Mouse (Mus musculus) limb, embryonic 10.5 days (tissue): ENCODE measurements around the gene Scnn1a. TPM values are rescaled to one million over a fixed set of nuclear protein-coding genes. Genes with fewer than 3 reads are reported as not detected.
"Not testable (repeated sequence)": the region's sequence is repeated elsewhere in the genome, so short reads cannot be mapped to it uniquely, and the experiment has no call there.

Experiments
- DNase-seq: peaks from one replicate; pipeline ENCODE4 v3.0.0-alpha.2; 2017; ENCODE audit warnings: low spot score
- H3K27ac ChIP-seq: fragments of 300-500 bp; sonication (generic); 2 replicates; pipeline ENCODE4 v1.5.1; 2016; ENCODE audit warnings: mild to moderate bottlenecking
- H3K27me3 ChIP-seq: fragments of 300-500 bp; sonication (generic); 2 replicates; pipeline ENCODE4 v1.6.1; 2016; ENCODE audit warnings: low read depth, mild to moderate bottlenecking; ENCODE audit not compliant: poor library complexity, severe bottlenecking
- H3K36me3 ChIP-seq: fragments of 300-500 bp; sonication (generic); 2 replicates; pipeline ENCODE4 v1.6.1; 2016; ENCODE audit warnings: mild to moderate bottlenecking, moderate library complexity
- H3K4me1 ChIP-seq: fragments of 300-500 bp; sonication (generic); 2 replicates; pipeline ENCODE4 v1.6.1; 2016
- H3K4me3 ChIP-seq: fragments of 300-500 bp; sonication (generic); 2 replicates; pipeline ENCODE4 v1.5.1; 2016; ENCODE audit warnings: mild to moderate bottlenecking, moderate library complexity
- H3K9me3 ChIP-seq: fragments of 300-500 bp; sonication (generic); replicated peaks from 2 replicates; pipeline ENCODE4 v1.6.1; 2016; ENCODE audit warnings: mild to moderate bottlenecking
- WGBS: fragments of 180-500 bp; shearing (Covaris S2); methylation state at CpG from one replicate; pipeline ENCODE4 v1.1.7; 2016; 5-methylcytosine and 5-hydroxymethylcytosine counted together
- polyA plus RNA-seq: library from polyadenylated mRNA; unstranded; fragments of >200 nt; fragmentation: Nextera tagmentation; extraction: Ambion mirVana; gene quantifications from 2 replicates; pipeline ENCODE4 v1.2.1, GENCODE M21; 2016

Gene Scnn1a
- polyA plus RNA-seq, 1 experiment from 2014 or later, result 1.6 TPM

DNA sequence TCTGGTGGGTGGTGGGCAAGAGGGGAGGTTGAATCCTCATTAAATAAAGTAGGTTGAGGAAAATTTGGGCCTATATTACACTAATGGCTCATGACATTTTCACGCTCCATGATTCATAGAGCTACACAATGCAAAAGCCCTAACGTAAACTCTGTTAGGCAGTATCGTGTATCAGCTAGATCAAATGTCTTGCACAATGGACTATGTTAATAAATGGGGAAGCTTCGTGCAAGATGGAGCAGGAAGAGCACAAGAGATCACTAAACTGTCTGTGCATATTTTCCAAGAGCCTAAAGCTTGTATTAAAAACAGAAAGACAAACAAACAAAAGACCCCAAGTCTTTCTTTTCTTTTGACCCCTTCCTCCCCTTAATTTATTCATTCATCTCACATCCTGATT, 26.4 kb upstream of the Scnn1a start:
- no peak overlapping the region for H3K27ac ChIP-seq
- no peak overlapping the region for H3K4me3 ChIP-seq
- no peaks in the 10 kb centered on the region for H3K27me3 ChIP-seq
- H3K4me1 ChIP-seq, result no peaks in the 10 kb centered on the region
- H3K9me3 ChIP-seq, result no peaks in the 10 kb centered on the region
- no peak for DNase-seq
- H3K36me3 ChIP-seq, result no peaks in the 10 kb centered on the region
- WGBS, result 95% methylated on average over 4 of the region's 4 CpGs

DNA sequence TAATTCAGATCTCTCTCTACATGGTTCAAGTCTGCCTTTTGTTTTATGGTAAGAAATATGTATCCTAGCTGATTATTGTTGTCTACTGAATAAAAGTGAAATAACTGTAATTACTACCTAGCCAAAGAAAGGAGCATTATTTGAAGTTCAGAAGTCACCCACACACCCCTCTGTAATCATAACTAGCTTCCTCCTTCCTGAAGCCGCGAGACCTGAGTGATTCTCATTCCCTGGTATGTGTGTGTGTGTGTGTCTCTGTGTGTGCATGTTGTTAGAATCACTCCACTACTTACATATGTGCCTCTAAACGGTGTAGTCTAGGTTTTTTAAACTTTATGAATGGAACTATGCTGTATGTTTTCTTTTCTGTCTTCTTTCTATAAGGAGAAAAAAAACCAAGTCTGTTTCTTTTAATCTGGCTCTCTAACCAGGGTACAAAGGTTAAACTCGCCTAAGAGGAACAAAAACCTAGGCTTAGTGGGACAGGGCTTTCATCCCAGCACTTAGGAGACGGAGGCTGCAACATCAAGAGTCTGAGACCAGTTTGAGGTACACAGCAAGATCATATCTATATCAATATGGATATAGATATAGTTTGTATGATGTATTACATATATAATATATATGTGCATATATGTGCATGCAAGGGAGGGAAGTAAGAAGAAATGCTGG, 23.2 kb upstream of the Scnn1a start:
- Histone ChIP-seq H3K4me3 (no peak overlapping the region), H3K36me3 (no peaks in the 10 kb centered on the region), H3K27me3 (no peaks in the 10 kb centered on the region), H3K4me1 (no peaks in the 10 kb centered on the region), H3K27ac (no peak overlapping the region), H3K9me3 (no peaks in the 10 kb centered on the region)
- WGBS, result 82% methylated on average over 5 of the region's 5 CpGs
- DNase-seq, result no peak

- DNase-seq, result no peak
- Histone ChIP-seq H3K4me1 (peaks cover 3% of the 10 kb centered on the region; the same call in 1 of the 2 replicates), H3K4me3 (no peak overlapping the region), H3K27me3 (no peaks in the 10 kb centered on the region), H3K36me3 (peaks cover 3% of the 10 kb centered on the region; the same call in 1 of the 2 replicates), H3K27ac (no peak overlapping the region), H3K9me3 (no peaks in the 10 kb centered on the region)
- 77% methylated on average over 1 of the region's 1 CpGs for WGBS
Observed at GRCm38 (mm10) chr6:125300982-125301381, 19.5 kb upstream of the Scnn1a start.

DNA sequence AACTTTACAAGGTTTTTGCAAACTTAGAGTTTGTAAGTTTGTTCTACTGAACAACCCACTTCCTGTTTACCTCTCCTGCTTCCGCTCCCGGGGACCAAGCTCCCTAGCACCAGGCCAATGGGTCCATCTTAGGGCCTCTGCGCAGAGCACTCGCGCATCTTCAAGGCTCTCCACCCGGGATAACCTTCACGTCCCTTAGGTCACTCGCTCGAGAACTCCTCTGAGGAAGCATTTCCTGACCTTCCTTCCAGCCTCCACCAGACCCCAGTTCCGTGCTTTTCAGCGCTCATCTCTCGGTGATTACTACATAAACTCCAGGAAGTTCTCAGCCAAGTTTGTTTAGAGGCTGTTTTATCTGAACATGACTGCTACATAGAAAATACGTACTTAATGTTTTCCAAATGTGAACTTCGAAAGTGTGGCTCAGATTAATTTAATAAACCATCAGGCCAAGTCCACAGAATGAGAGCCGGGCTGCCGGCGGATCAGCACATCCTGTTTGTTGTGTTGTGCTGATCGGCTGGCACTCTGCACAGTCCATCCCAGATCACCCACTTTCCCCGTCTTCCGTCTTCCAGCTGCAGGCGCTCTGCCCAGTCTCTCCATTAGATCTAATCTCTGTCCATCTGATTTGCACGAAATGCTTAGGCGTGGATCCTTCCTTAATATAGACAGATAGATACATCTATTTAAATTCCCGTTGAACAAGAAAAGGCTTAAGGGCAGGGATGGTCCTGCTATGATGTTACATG, 18.1 kb upstream of the Scnn1a start:
- H3K36me3 ChIP-seq, result peaks cover 17% of the 10 kb centered on the region
- H3K9me3 ChIP-seq, result no peaks in the 10 kb centered on the region
- no peak overlapping the region for H3K27ac ChIP-seq
- WGBS, result 91% methylated on average over 24 of the region's 24 CpGs
- H3K4me1 ChIP-seq, result peaks cover 3% of the 10 kb centered on the region; the same call in 1 of the 2 replicates
- H3K27me3 ChIP-seq, result no peaks in the 10 kb centered on the region
- no peak overlapping the region for H3K4me3 ChIP-seq
- no peak for DNase-seq

- no peaks in the 10 kb centered on the region for H3K9me3 ChIP-seq
- peaks cover 26% of the 10 kb centered on the region for H3K36me3 ChIP-seq
- 84% methylated on average over 4 of the region's 4 CpGs for WGBS
- H3K4me1 ChIP-seq, result peaks cover 3% of the 10 kb centered on the region; the same call in 1 of the 2 replicates
- no peak overlapping the region for H3K4me3 ChIP-seq
- H3K27me3 ChIP-seq, result no peaks in the 10 kb centered on the region
- H3K27ac ChIP-seq, result no peak overlapping the region
- no peak for DNase-seq
Observed at GRCm38 (mm10) chr6:125303242-125303641, 17.2 kb upstream of the Scnn1a start.

- not testable (repeated sequence) for H3K27ac ChIP-seq, H3K4me3 ChIP-seq, H3K27me3 ChIP-seq, H3K9me3 ChIP-seq, DNase-seq
- 89% methylated on average over 7 of the region's 7 CpGs for WGBS
- peaks cover 37% of the 10 kb centered on the region for H3K36me3 ChIP-seq
- peaks cover 12% of the 10 kb centered on the region for H3K4me1 ChIP-seq
Observed at GRCm38 (mm10) chr6:125304408-125304807, 16.1 kb upstream of the Scnn1a start.

DNA sequence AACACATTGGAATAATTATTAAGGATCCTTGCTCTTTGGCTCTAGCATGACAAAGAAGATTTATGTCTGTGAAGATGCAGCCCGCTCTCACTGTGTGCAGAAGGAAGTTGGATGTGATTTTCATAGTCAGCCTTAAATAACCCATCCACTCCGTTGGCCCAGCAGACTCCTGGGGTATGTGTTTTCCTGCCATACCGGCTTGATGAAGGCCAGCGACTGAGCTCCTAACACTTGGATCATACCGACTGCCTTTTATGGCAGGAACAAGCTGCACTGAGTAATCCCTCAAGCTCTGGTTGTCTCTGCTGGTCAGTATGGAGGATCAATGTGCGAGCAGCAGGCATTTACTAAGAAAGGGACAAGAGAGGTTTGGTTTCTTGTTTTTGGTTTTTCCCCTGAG, 15.0 kb upstream of the Scnn1a start:
- Histone ChIP-seq H3K4me3 (no peak overlapping the region), H3K27ac (no peak overlapping the region), H3K27me3 (no peaks in the 10 kb centered on the region), H3K9me3 (no peaks in the 10 kb centered on the region), H3K36me3 (peaks cover 42% of the 10 kb centered on the region), H3K4me1 (peaks cover 16% of the 10 kb centered on the region)
- WGBS, result 92% methylated on average over 6 of the region's 6 CpGs
- DNase-seq, result no peak

GRCm38 (mm10) chr6:125307091-125307490, 13.4 kb upstream of the Scnn1a start:
- Histone ChIP-seq H3K27ac (no peak overlapping the region), H3K4me1 (peaks cover 20% of the 10 kb centered on the region), H3K4me3 (no peak overlapping the region), H3K27me3 (no peaks in the 10 kb centered on the region), H3K9me3 (no peaks in the 10 kb centered on the region), H3K36me3 (peaks cover 52% of the 10 kb centered on the region)
- no peak for DNase-seq
- WGBS, result 95% methylated on average over 5 of the region's 5 CpGs

GRCm38 (mm10) chr6:125308921-125309320, 11.5 kb upstream of the Scnn1a start:
- peak; percentile 62 for DNase-seq
- Histone ChIP-seq H3K9me3 (no peaks in the 10 kb centered on the region), H3K4me3 (0 out of 2 replicates have a peak overlapping the region, but pooled peaks have one; percentile 13), H3K27me3 (no peaks in the 10 kb centered on the region), H3K4me1 (peaks cover 35% of the 10 kb centered on the region), H3K27ac (peak overlapping the region; percentile 66), H3K36me3 (peaks cover 57% of the 10 kb centered on the region)
- 7% methylated on average over 13 of the region's 13 CpGs for WGBS

GRCm38 (mm10) chr6:125309406-125309805, 11.1 kb upstream of the Scnn1a start:
- WGBS, result 30% methylated on average over 5 of the region's 5 CpGs

DNA sequence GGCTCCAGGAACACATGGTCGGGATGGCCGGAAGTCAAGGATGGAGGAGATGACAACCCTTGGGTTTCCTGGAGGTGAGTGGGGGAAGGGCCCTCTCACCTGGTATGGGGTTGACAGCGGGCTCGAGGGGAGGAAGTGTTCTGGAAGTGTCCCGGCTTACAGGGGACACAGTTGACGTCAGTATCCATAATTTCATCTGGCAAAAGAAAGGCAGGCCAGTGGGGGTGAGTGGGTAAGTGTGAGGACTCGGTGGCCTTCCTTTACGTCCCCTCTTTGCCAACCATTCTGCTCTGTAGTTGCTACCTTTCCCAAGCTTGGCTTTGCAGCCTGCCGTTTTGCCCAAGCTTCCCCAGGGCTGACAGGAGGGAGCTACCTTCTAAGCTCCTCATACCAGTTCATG, 8.3 kb upstream of the Scnn1a start:
- Histone ChIP-seq H3K36me3 (peaks cover 42% of the 10 kb centered on the region), H3K4me3 (peak overlapping the region; percentile 56), H3K4me1 (peaks cover 46% of the 10 kb centered on the region), H3K27me3 (0 out of 2 replicates have a peak, but pooled peaks cover 3% of the 10 kb centered on the region), H3K9me3 (no peaks in the 10 kb centered on the region), H3K27ac (peak overlapping the region; percentile 93)
- DNase-seq, result no peak
- 88% methylated on average over 9 of the region's 9 CpGs for WGBS

More at GRCm38 (mm10) chr6:125309406-125309805, 11.1 kb upstream of the Scnn1a start:
- peaks cover 40% of the 10 kb centered on the region for H3K4me1 ChIP-seq
- H3K4me3 ChIP-seq, result no peak overlapping the region
- no peaks in the 10 kb centered on the region for H3K9me3 ChIP-seq
- peaks cover 57% of the 10 kb centered on the region for H3K36me3 ChIP-seq
- no peak for DNase-seq
- H3K27me3 ChIP-seq, result no peaks in the 10 kb centered on the region
- no peak overlapping the region for H3K27ac ChIP-seq

DNA sequence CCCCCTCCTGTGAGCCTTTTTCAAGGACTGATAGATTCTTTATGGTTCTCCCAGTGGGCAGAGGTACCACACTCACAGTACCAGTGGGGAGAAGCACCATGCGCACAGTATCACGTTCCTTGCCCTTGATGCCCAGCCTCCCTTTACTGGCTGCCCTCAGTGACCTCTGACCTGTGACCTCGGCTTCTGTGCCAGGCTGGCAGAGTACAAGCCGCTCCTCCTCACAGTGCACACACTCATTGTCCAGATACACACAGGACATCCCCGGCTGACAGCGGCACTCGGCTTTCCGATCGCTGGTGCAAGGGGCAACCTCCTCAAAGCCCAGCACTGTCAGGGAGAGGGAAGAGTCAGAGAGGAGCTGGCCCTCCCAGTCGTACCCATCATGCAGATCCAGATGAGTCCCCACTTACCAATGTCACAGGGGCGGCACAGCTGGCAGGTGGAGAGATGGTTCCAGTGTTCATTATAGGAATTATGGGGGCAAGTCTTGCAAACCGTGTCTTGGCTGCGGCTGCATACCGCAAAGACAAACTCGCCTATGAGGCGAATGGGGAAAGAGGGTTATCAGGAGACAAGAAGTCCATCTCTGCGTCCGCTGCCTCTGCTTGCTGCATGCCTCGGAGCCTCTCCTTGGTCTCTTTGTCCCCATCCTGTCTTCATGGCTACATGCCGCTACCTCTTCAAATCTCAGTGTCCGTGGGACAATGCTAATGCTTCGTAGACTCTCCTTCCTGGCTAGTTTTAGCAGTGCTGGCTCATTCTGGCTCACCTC, 7.7 kb upstream of the Scnn1a start:
- 0 out of 2 replicates have a peak, but pooled peaks cover 3% of the 10 kb centered on the region for H3K27me3 ChIP-seq
- no peaks in the 10 kb centered on the region for H3K9me3 ChIP-seq
- H3K4me3 ChIP-seq, result peak overlapping the region; percentile 56
- WGBS, result 72% methylated on average over 22 of the region's 22 CpGs
- H3K36me3 ChIP-seq, result peaks cover 36% of the 10 kb centered on the region
- peak; percentile 46 for DNase-seq
- peaks cover 46% of the 10 kb centered on the region for H3K4me1 ChIP-seq
- H3K27ac ChIP-seq, result peak overlapping the region; percentile 93
